Mouse (Mus musculus): ENCODE results near the gene Nudt2.

GRCm38 (mm10) chr4:41416966-41417365 lies 48.0 kb upstream of the Nudt2 start:
- TF ChIP-seq CTCF (IDR thresholded peaks at IDR 0.05) (no peak), EP300 (IDR thresholded peaks at IDR 0.05; ENCODE audit: insufficient read depth, low read depth, low read length) (no peak), POLR2A (IDR thresholded peaks at IDR 0.05; ENCODE audit: insufficient read depth, low read depth, low read length) (no peak)
